Mouse (Mus musculus) adrenal gland, postnatal 14 days (tissue): ENCODE measurements at regions not wholly inside any gene's neighbourhood (a gene's known extent, or its start where the extent isn't known, plus 50 kb on each side); places are given as distances from the start of the nearest gene placed in this dataset.
"Not testable (repeated sequence)": the region's sequence is repeated elsewhere in the genome, so short reads cannot be mapped to it uniquely, and the experiment has no call there.

Experiments
- DNase-seq: peaks from one replicate; pipeline ENCODE4 v3.0.0; 2021; ENCODE audit warnings: mixed read lengths

GRCm38 (mm10) chr19:29869526-29869925 lies 55.4 kb upstream of the Il33 start:
- no peak for DNase-seq

- not testable (repeated sequence) for DNase-seq
Measured at GRCm38 (mm10) chr19:29868681-29869080, 55.9 kb upstream of the Ranbp6 start.

GRCm38 (mm10) chr19:29866822-29867221 lies 54.0 kb upstream of the Ranbp6 start:
- no peak for DNase-seq

- DNase-seq = no peak
Measured at GRCm38 (mm10) chr19:29865142-29865541, 52.4 kb upstream of the Ranbp6 start.

- DNase-seq = peak; percentile 14
Measured at GRCm38 (mm10) chr19:29862808-29863207, 50.0 kb upstream of the Ranbp6 start.
